Mouse (Mus musculus): ENCODE measurements around the gene Tysnd1.

- no peak for TF ChIP-seq ZNF384 (IDR thresholded peaks at IDR 0.05; ENCODE audit: low read depth, low read length)
- no peak for TF ChIP-seq POLR2A (IDR thresholded peaks at IDR 0.05; ENCODE audit: control insufficient read depth in 1 of 2, insufficient read depth in 1 of 2, low read depth in 1 of 2, low read length in 2 of 2, poor library complexity in 1 of 2)
- TF ChIP-seq E2F4 (IDR thresholded peaks at IDR 0.05; ENCODE audit: borderline replicate concordance, low read depth, low read length): no peak
- TF ChIP-seq ZC3H11A (IDR thresholded peaks at IDR 0.05; ENCODE audit: low read depth, low read length): no peak
- TF ChIP-seq CTCF (IDR thresholded peaks at IDR 0.05 in 2 of 3, conservative IDR thresholded peaks at IDR 0.05 in 1 of 3; ENCODE audit: control insufficient read depth in 1 of 3, insufficient read depth in 1 of 3, low read depth in 2 of 3, low read length in 3 of 3, poor library complexity in 1 of 3, severe bottlenecking in 1 of 3): peak; percentile 19 to 55 (median 32); a peak in 5 of 6 replicates
- no peak for TF ChIP-seq USF2 (IDR thresholded peaks at IDR 0.05; ENCODE audit: borderline replicate concordance in 1 of 2, insufficient read depth in 1 of 2, low read depth in 1 of 2, low read length in 2 of 2)
- no peak for TF ChIP-seq KAT2A (conservative IDR thresholded peaks at IDR 0.05; ENCODE audit: low read depth, low read length)
- no peak for TF ChIP-seq ELF1 (IDR thresholded peaks at IDR 0.05; ENCODE audit: low read depth, low read length)
- no peak for TF ChIP-seq GABPA (IDR thresholded peaks at IDR 0.05; ENCODE audit: low read depth, low read length)
- peak; percentile 30; the same call in 1 of the 2 replicates for TF ChIP-seq SMC3 (IDR thresholded peaks at IDR 0.05; ENCODE audit: low read depth, low read length)
These were observed 24.6 kb upstream of the Tysnd1 start for GRCm38 (mm10) chr10:61670758-61671157.
